Mouse (Mus musculus) midbrain, embryonic 11.5 days (tissue): ENCODE results near the gene Acsbg1. TPM values are rescaled to one million over a fixed set of nuclear protein-coding genes. Genes with fewer than 3 reads are reported as not detected.

ENCODE experiments used
- ATAC-seq: fragments of 200-750 bp; cut with Nextera tagmentation; 2 replicates; pipeline ENCODE4 v1.8.0; 2017; ENCODE audit warnings: moderate TSS enrichment, moderate library complexity; ENCODE audit not compliant: low FRiP score
- DNase-seq: peaks from one replicate; pipeline ENCODE4 v3.0.0; 2015; ENCODE audit warnings: low spot score; ENCODE audit errors: missing footprints
- H3K27ac ChIP-seq: fragments of 300-500 bp; sonication (generic); 2 replicates; pipeline ENCODE4 v1.5.1; 2014; ENCODE audit warnings: low read depth, low read length
- H3K27me3 ChIP-seq: fragments of 300-500 bp; sonication (generic); 2 replicates; pipeline ENCODE4 v1.6.1; 2014; ENCODE audit warnings: mild to moderate bottlenecking, low read length, moderate library complexity, mixed read lengths; ENCODE audit not compliant: control insufficient read depth, insufficient read depth
- H3K36me3 ChIP-seq: fragments of 300-500 bp; sonication (generic); 2 replicates; pipeline ENCODE4 v1.6.1; 2014; ENCODE audit warnings: mild to moderate bottlenecking, low read length, moderate library complexity, mixed read lengths; ENCODE audit not compliant: control insufficient read depth, insufficient read depth
- H3K4me1 ChIP-seq: fragments of 300-500 bp; sonication (generic); 2 replicates; pipeline ENCODE4 v1.6.1; 2014; ENCODE audit warnings: low read length; ENCODE audit not compliant: control insufficient read depth, insufficient read depth
- H3K4me2 ChIP-seq: fragments of 300-500 bp; sonication (generic); 2 replicates; pipeline ENCODE4 v1.6.1; 2014; ENCODE audit warnings: mild to moderate bottlenecking, moderate library complexity
- H3K4me3 ChIP-seq: fragments of 300-500 bp; sonication (generic); 2 replicates; pipeline ENCODE4 v1.5.1; 2014; ENCODE audit warnings: low read depth, low read length
- H3K9ac ChIP-seq: fragments of 300-500 bp; sonication (generic); 2 replicates; pipeline ENCODE4 v1.6.1; 2014; ENCODE audit warnings: low read length
- H3K9me3 ChIP-seq: fragments of 300-500 bp; sonication (generic); 2 replicates; pipeline ENCODE4 v1.6.1; 2016; ENCODE audit warnings: low read length; ENCODE audit not compliant: control insufficient read depth
- WGBS: fragments of 180-500 bp; shearing (Covaris S2); extraction: QIAGEN DNeasy Blood & Tissue Kit; methylation state at CpG from one replicate; pipeline ENCODE4 v1.1.7; 2014; 5-methylcytosine and 5-hydroxymethylcytosine counted together
- polyA plus RNA-seq: library from polyadenylated mRNA; unstranded; fragments of >200 nt; fragmentation: Nextera tagmentation; extraction: Ambion mirVana; gene quantifications from 2 replicates; pipeline ENCODE4 v1.2.1, GENCODE M21; 2014

Gene Acsbg1
- polyA plus RNA-seq, 1 experiment from 2014 or later = 9.9 TPM

GRCm38 (mm10) chr9:54682846-54683245 lies 21.2 kb upstream of the Acsbg1 start:
- Histone ChIP-seq H3K4me3 (no peak overlapping the region), H3K9me3 (no peaks in the 10 kb centered on the region), H3K4me1 (no peaks in the 10 kb centered on the region), H3K9ac (no peak overlapping the region), H3K36me3 (no peaks in the 10 kb centered on the region), H3K4me2 (no peak overlapping the region), H3K27ac (no peak overlapping the region), H3K27me3 (no peaks in the 10 kb centered on the region)
- ATAC-seq = no peak
- DNase-seq = no peak
- WGBS = 77% methylated on average over 3 of the region's 4 CpGs

GRCm38 (mm10) chr9:54676531-54676986 lies 14.9 kb upstream of the Acsbg1 start:
- H3K4me2 ChIP-seq = peak overlapping the region; percentile 46
- H3K27ac ChIP-seq = no peak overlapping the region
- no peaks in the 10 kb centered on the region for H3K4me1 ChIP-seq
- no peaks in the 10 kb centered on the region for H3K9me3 ChIP-seq
- DNase-seq (peak; percentile 99), ATAC-seq (peak; percentile 83)
- peak overlapping the region; percentile 30 for H3K4me3 ChIP-seq
- peak overlapping the region; percentile 53; the same call in 1 of the 2 replicates for H3K9ac ChIP-seq
- H3K36me3 ChIP-seq = no peaks in the 10 kb centered on the region
- WGBS = under 1% methylated on average over 14 of the region's 14 CpGs
- H3K27me3 ChIP-seq = no peaks in the 10 kb centered on the region

GRCm38 (mm10) chr9:54673887-54674286 lies 12.2 kb upstream of the Acsbg1 start:
- peak; percentile 26 for DNase-seq
- Histone ChIP-seq H3K36me3 (no peaks in the 10 kb centered on the region), H3K4me3 (no peak overlapping the region), H3K4me1 (no peaks in the 10 kb centered on the region), H3K27me3 (no peaks in the 10 kb centered on the region), H3K9ac (no peak overlapping the region), H3K27ac (no peak overlapping the region), H3K9me3 (no peaks in the 10 kb centered on the region), H3K4me2 (no peak overlapping the region)
- ATAC-seq = no peak
- WGBS = 88% methylated on average over 13 of the region's 13 CpGs

- ATAC-seq = no peak
- no peaks in the 10 kb centered on the region for H3K36me3 ChIP-seq
These were observed 10.3 kb upstream of the Acsbg1 start for GRCm38 (mm10) chr9:54671962-54672361.

GRCm38 (mm10) chr9:54668455-54668854 lies 6.8 kb upstream of the Acsbg1 start:
- DNase-seq (peak; percentile 33), ATAC-seq (no peak)
- Histone ChIP-seq H3K9ac (no peak overlapping the region), H3K9me3 (no peaks in the 10 kb centered on the region), H3K36me3 (no peaks in the 10 kb centered on the region), H3K27ac (no peak overlapping the region), H3K27me3 (no peaks in the 10 kb centered on the region), H3K4me1 (no peaks in the 10 kb centered on the region), H3K4me2 (no peak overlapping the region), H3K4me3 (no peak overlapping the region)
- 64% methylated on average over 4 of the region's 4 CpGs for WGBS

More at GRCm38 (mm10) chr9:54671962-54672361, 10.3 kb upstream of the Acsbg1 start:
- Histone ChIP-seq H3K4me1 (no peaks in the 10 kb centered on the region), H3K4me2 (no peak overlapping the region), H3K27me3 (no peaks in the 10 kb centered on the region), H3K9me3 (no peaks in the 10 kb centered on the region), H3K4me3 (no peak overlapping the region), H3K9ac (no peak overlapping the region), H3K27ac (no peak overlapping the region)
- WGBS = 87% methylated on average over 3 of the region's 3 CpGs
- peak; percentile 21 for DNase-seq

- Histone ChIP-seq H3K36me3 (no peaks in the 10 kb centered on the region), H3K27ac (no peak overlapping the region), H3K27me3 (no peaks in the 10 kb centered on the region), H3K4me3 (no peak overlapping the region), H3K9me3 (no peaks in the 10 kb centered on the region), H3K4me2 (no peak overlapping the region), H3K4me1 (peaks cover 12% of the 10 kb centered on the region), H3K9ac (no peak overlapping the region)
- ATAC-seq = no peak
- no peak for DNase-seq
- 94% methylated on average over 3 of the region's 3 CpGs for WGBS
These were observed 4.4 kb upstream of the Acsbg1 start for GRCm38 (mm10) chr9:54666116-54666515.

GRCm38 (mm10) chr9:54664358-54664757 lies 2.7 kb upstream of the Acsbg1 start:
- Histone ChIP-seq H3K4me1 (peaks cover 12% of the 10 kb centered on the region), H3K4me3 (no peak overlapping the region), H3K9ac (no peak overlapping the region), H3K36me3 (no peaks in the 10 kb centered on the region), H3K9me3 (no peaks in the 10 kb centered on the region), H3K4me2 (no peak overlapping the region), H3K27me3 (no peaks in the 10 kb centered on the region), H3K27ac (no peak overlapping the region)
- ATAC-seq = no peak
- WGBS = 85% methylated on average over 9 of the region's 9 CpGs
- no peak for DNase-seq

- ATAC-seq = no peak
- Histone ChIP-seq H3K27me3 (no peaks in the 10 kb centered on the region), H3K4me1 (peaks cover 12% of the 10 kb centered on the region), H3K27ac (no peak overlapping the region), H3K4me3 (no peak overlapping the region), H3K9ac (no peak overlapping the region), H3K36me3 (no peaks in the 10 kb centered on the region), H3K9me3 (no peaks in the 10 kb centered on the region), H3K4me2 (no peak overlapping the region)
- DNase-seq = no peak
- 88% methylated on average over 6 of the region's 6 CpGs for WGBS
These were observed 2.9 kb downstream of the Acsbg1 start for GRCm38 (mm10) chr9:54658773-54659172.

- Histone ChIP-seq H3K9ac (no peak overlapping the region), H3K4me1 (peaks cover 3% of the 10 kb centered on the region), H3K27me3 (no peaks in the 10 kb centered on the region), H3K9me3 (no peaks in the 10 kb centered on the region), H3K27ac (no peak overlapping the region), H3K4me2 (no peak overlapping the region), H3K4me3 (no peak overlapping the region), H3K36me3 (no peaks in the 10 kb centered on the region)
- DNase-seq (peak; percentile 47), ATAC-seq (no peak)
- whole genome bisulfite sequencing = 90% methylated on average over 6 of the region's 6 CpGs
These were observed 5.3 kb downstream of the Acsbg1 start for GRCm38 (mm10) chr9:54656402-54656801.
